Mouse (Mus musculus) common myeloid progenitor, adult 5-6 weeks (primary cell): ENCODE data around the gene 4930433I11Rik. TPM values are rescaled to one million over a fixed set of nuclear protein-coding genes. Genes with fewer than 3 reads are reported as not detected.
"Not testable (repeated sequence)": the region's sequence is repeated elsewhere in the genome, so short reads cannot be mapped to it uniquely, and the experiment has no call there.

Experiments
- ATAC-seq: replicated peaks from 2 replicates; pipeline ENCODE4 v1.8.0; 2016; ENCODE audit warnings: low read depth, mild to moderate bottlenecking, moderate TSS enrichment, inconsistent platforms; ENCODE audit not compliant: poor library complexity, severe bottlenecking
- total RNA-seq: library from RNA; stranded (forward); fragments of 200-1000, 187-1606 nt; gene quantifications from 2 replicates; pipeline ENCODE4 v1.2.3, GENCODE M21; 2017

The 4930433I11Rik gene
- total RNA-seq: not detected in 2 replicates

- ATAC-seq: no peak
Measured at GRCm38 (mm10) chr7:40987243-40987642, at the start of gene 4930433I11Rik. Gene 4930433I11Rik (plus strand): TSS chr7:40987543.

GRCm38 (mm10) chr7:40939371-40939770 is 48.0 kb upstream of the 4930433I11Rik start:
- no peak for ATAC-seq

GRCm38 (mm10) chr7:40942233-40942935 is 45.0 kb upstream of the 4930433I11Rik start:
- ATAC-seq: no peak

- not testable (repeated sequence) for ATAC-seq
Measured at GRCm38 (mm10) chr7:41032419-41032818, 45.1 kb downstream of the 4930433I11Rik start, which contains the start of gene Gm4884. Gene Gm4884 (plus strand): TSS chr7:41032719.

- ATAC-seq: not testable (repeated sequence)
Measured at GRCm38 (mm10) chr7:41044058-41044457, 56.7 kb downstream of the 4930433I11Rik start.

Other genes with a start within 250 kb of the 4930433I11Rik start
- not detected in 2 replicates for gene Vstm2b, start 89.2 kb upstream of the 4930433I11Rik start, total RNA-seq
- gene Gm4884, start 45.2 kb downstream of the 4930433I11Rik start, total RNA-seq: not detected in 2 replicates
- not detected in 2 replicates for gene Gm5592, start 166.3 kb downstream of the 4930433I11Rik start, total RNA-seq